Comparison of ENCODE assay signal across 1 mouse cellular context in the genomic region with DNA sequence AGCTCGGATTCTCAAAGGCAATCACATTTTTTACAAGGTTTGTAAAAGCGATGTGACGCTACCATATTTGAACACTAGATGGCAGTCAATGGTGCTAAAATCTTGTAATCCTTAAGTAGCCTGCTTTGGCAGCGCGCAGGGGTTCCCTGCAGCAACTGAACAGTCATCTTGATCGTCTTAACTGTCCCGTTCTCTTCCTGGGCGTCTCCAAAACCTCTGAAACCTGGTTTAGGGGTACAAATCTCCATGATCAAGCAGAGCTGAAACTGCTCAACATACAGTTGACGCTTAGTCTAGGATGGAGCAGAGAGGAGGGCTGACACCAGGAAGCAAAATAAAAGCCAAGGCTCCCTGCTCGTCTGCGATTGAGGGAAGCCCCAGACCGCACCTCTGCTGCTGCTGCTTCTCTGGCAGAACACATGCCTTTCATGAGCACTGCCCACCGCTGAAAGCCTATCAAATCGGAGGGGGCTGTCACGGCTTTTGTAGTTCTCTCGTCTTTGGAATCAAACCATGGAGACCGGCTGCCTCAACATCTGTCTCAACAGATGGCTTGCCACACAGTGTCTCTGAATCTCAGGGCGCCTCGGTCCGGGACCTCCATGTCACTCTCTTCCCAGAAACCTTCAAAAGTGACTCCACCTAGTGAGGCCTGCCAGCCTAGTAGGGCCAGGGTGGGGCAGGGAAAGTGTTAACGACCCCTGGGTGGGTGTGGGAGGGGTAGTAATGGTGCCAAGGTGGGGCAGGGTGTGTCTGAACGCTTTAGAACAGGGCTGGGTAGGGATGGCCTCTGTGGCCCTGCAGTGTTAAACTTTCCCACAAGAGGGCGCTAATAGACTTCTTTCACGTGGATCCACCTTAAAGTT.
A peak's percentile ranks its signal among the peaks of the same experiment; 100 is the strongest.
TF ChIP-seq lines count a peak whose summit lies in the region.

No protein-coding gene starts in this region.

TF ChIP-seq in MEL, 35 proteins besides CTCF, POLR2A, EP300 and RAD21 (continued from another document):
- TF ChIP-seq RCOR1 (IDR thresholded peaks at IDR 0.05; ENCODE audit: low read depth, low read length) (no peak), MEF2A (IDR thresholded peaks at IDR 0.05; ENCODE audit: extremely low read depth, insufficient replicate concordance, low read depth, low read length, poor library complexity, severe bottlenecking) (no peak), MAZ (IDR thresholded peaks at IDR 0.05; ENCODE audit: low read depth, low read length) (no peak), ZMIZ1 (IDR thresholded peaks at IDR 0.05; ENCODE audit: low read depth, low read length) (no peak), ZC3H11A (IDR thresholded peaks at IDR 0.05; ENCODE audit: low read depth, low read length) (peak; percentile 78)
TF ChIP-seq in MEL: peak in this region for 7.
